Mouse (Mus musculus) heart, adult 2 months (tissue): ENCODE measurements around the gene Tulp4.

Experiments used
- CTCF ChIP-seq: fragments of 200-600 bp; IDR thresholded peaks from 2 replicates; pipeline ENCODE4 v1.8.1; 2022; ENCODE audit warnings: antibody characterized with exemption, mild to moderate bottlenecking, moderate library complexity
- POLR2A ChIP-seq: fragments of 200-500 bp; IDR thresholded peaks from 2 replicates; pipeline ENCODE4 v1.6.1; 2011; ENCODE audit warnings: mild to moderate bottlenecking, low read depth, low read length, control low read depth; ENCODE audit not compliant: insufficient read depth

- TF ChIP-seq POLR2A (no peak), CTCF (no peak)
These were observed 92.4 kb downstream of the Tulp4 start for GRCm38 (mm10) chr17:6198670-6199069.
